Mouse (Mus musculus): ENCODE measurements around the gene Taar1.

GRCm38 (mm10) chr10:23937613-23938012, 17.5 kb downstream of the Taar1 start:
- no peak for TF ChIP-seq POLR2A (IDR thresholded peaks at IDR 0.05; ENCODE audit: extremely low read depth, insufficient read depth, low read length)
- no peak for TF ChIP-seq CTCF (IDR thresholded peaks at IDR 0.05; ENCODE audit: extremely low read depth, insufficient read depth, low read length)

Measured in cortical plate, adult 2 months (tissue).